Mouse (Mus musculus) urinary bladder, postnatal 36 days (tissue): ENCODE results near the gene 5730522E02Rik.

ENCODE experiments used
- DNase-seq, 2 experiments: peaks; one replicate each; pipeline ENCODE4 v3.0.0; 2022; ENCODE audit warnings: low spot score in 2 of 2, mixed read lengths in 1 of 2

5730522E02Rik gene

DNA sequence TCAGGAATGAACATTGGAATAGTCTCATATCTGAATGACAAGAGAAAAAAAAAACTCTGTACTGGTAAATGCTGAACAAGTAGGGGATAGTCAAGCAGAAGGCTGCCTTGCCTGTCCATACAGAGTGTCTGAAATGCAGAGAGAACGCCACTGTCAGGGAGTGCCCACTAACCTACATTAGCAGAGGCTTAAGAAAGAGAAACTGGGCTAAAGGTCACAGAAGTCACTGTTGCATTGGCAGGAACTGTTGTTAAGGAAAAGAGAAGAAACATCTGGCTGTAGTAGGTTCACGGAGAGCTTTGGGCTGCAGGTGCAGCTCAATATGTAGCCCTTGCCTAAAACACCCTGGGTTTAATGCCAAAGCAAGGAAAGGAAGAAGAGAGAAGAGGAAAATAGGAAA is 82.2 kb downstream of the 5730522E02Rik start:
- DNase-seq, result no peak

DNA sequence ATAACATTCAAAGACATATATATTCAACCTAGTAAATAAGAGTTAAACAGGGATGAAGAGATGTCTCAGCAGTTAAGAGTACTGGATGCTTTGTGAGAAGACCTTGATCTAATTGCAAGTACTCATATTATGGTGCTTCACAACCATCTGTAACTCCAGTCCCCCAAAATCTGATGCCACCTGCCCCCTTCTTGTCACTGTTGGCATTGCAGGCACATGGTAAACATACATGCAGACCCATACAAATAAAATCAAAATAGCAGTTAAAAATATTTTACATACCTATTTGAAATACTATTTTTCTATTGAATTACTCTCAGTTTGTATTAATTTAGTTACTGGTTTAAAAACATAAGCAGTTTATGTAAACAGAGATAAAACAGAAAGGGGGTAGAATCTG is 84.6 kb downstream of the 5730522E02Rik start:
- DNase-seq, result no peak

DNA sequence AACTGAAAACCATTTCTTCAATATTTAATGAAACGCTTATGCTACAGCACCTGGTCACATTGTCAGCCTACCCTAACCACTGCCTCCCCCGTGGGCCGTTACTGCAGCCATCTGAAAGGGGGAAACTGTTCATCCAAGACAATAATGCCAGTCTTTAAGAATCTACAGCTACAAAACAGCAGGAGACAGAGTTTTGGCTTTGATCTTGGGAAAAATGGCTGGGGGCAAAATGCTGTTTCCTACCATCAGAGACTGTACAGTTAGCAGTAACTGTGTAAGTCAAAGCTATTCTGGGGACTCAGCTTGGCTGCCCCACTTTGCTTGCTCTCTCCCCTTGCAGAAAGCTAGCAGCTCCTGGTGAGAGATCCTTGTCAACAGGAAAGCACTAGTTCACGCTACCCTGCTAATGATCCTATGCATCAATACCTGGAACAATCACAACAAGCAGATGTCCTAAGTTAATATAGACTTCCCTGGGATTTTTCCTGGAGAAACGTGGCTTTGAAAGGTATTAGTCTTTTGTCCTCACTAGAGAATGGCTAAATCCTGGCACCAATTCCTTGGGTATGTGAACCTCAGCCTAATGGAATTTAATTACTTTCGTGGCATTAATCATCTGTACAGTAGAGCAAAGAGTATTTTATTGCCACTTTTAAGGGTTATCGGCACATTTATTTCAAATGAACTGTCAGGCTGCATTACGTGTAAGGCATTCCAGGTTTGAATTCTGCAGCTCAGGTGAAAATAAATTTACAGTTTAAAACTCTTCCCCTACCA is 89.6 kb downstream of the 5730522E02Rik start:
- DNase-seq, result no peak

DNA sequence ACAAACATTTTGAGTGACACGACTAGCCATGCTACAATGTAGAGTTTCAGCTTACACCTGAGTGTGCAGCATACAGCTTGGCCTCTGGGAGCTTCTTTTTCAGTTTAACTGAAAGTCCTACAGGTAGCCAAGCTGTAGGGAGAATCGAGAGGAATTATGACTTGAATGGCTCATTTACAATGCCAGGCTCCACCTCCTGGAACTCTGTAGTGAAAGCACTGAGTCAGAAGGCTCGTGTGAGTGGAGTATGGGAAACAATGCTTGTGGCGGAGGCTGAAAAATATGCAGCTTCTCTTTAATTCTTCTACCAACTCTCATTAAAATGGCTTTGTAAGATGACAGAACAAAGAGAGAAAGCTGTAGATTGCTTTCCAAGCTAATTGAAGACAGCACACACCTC is 92.9 kb downstream of the 5730522E02Rik start:
- DNase-seq, result no peak

DNA sequence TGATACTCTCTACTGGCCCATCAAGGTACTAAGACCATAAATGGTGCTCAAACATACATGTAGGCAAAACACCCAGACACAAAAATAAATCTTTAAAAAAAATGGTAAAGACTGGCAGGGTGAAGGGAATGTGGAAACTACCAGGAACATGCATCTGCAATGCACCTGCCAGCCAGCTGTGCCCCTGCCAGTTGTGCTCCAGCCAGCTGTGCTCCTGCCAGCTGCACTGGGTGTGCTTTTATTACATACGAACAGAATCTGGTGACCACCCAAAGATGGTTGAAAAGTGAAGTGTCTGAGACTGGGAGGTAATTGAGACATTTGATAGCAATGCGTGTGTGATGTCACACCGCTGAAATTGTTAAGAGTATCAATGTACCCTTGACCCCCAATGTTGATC is 98.4 kb downstream of the 5730522E02Rik start:
- peak in 1 of 2 experiments; percentile 58 for DNase-seq

DNA sequence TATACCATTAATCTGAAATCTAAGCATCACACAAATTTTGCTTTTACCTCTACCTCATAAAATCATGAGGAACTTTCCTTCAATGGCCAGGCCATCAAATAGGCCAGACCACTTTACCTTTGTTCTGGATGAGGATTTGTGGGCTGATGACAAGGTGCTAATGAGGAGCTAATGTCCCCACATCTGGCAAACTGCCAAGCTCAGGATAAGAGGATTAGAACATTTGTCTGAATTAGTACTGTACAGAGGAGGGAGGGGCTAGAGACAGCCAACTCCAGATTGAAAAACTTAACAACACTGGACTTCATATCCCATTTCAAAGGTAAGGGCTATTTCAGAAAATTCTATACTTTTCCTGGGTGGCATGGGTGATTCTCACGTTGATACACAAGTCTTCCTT is 101.9 kb downstream of the 5730522E02Rik start:
- no peak for DNase-seq

DNA sequence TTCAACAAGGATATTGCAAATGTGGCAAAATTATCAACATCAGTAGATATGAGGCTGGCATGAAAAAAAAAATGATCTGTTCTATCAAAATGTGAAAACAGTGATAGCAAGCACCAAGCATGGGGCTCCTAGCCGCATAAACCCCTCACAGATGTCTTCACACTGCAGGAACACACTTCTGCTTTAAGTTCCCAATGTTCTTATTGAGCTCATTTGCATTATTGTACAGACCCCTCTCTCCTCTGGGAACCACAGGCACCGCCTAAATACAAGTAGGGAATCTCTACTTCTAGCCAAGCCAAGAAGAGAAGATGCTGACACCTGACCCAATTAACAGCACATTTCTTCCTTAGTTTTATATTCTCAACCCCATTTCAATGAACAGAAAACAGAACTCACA is 105.9 kb downstream of the 5730522E02Rik start:
- no peak for DNase-seq

DNA sequence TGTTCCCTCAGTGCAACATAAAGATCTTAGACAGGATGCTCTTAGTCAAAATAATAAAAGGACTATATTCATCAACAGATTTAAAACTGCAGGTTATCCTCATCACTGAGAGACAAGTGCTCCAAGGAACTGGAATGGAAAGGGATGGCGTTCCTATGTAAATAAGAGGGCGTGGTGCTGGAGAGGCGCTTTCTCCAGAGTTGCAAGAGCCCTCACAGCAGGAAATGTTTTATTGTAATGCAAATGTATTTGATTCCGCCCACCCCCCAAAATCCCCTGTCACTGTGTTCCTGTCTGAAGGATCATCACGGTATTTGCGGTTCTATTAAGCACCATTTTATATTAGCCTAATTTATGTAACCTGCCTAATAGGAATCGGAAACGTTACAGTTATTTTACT is 106.9 kb downstream of the 5730522E02Rik start:
- DNase-seq, result no peak

DNA sequence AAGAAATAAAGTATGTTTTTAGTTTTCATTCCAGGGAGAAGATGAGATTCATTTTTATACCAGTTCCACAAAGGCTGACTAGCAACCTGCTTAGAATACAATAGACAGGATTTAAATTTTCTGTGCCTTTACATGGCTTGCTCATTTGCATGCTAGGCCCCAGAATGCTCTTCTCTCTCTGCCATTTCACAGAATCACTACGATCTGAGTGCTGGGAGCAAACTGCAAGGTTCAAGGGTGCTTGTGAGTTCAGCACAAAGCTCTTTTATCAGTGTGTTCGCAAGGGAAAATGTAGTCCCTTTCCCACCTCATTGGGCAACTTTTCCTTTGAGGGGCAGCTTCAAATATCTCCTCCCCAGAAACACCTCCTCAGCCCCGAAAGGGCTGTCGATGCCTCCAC is 107.7 kb downstream of the 5730522E02Rik start:
- DNase-seq, result no peak

DNA sequence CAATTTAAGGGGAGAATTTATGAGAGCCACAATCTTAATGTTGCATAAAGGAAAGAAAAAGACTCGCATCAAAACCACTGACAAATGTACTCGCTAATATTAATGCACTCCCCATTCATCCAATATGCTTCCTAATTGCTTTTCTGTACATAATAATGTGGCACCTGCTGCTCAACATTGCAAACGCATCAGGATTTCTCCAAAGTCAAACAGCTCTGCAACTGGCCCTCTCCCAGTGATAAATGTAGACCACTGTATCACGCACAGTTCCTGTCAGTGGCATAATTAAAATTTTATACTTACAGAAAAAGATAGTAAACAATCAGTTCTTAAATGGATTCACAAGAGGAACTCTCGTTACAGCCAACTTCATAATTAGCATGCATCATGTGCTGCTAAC is 110.5 kb downstream of the 5730522E02Rik start:
- DNase-seq, result no peak

DNA sequence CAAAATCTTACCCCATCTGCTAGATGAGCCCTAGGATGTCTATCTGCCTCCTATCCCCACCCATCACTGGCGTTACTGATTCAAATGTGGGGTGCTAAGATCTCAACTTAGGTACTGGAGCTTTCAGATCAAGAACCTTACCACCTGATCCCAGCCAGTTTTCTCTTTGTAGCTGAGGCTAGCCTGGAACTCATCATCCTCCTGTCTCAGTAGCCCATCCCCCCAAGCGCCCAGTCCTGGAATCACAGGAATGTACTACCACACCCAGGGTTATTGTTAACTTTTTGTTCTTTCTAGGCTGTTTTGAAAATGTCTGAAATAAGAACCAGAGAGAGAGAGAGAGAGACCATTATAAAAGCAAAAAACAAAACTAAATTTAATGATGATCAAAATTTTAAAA is 111.6 kb downstream of the 5730522E02Rik start:
- DNase-seq, result no peak

DNA sequence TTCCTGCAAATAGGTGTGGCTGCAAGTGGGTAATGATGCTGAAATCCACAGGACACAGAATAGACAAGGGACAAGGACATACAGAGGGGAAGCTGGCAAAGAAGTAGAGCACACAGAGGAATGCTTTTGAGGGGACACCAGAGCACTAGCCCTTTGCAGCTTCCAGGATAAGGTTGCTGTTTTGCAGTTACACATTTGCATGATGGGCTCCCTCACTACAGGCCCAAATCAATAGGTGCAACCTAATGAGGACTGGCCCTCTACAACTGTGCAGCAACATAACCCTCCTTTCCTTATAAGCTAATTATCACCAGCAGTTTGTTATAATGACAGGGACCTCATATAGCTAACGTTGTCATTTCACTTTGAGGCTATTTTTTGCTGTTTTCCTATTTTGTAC is 114.5 kb downstream of the 5730522E02Rik start:
- no peak for DNase-seq

DNA sequence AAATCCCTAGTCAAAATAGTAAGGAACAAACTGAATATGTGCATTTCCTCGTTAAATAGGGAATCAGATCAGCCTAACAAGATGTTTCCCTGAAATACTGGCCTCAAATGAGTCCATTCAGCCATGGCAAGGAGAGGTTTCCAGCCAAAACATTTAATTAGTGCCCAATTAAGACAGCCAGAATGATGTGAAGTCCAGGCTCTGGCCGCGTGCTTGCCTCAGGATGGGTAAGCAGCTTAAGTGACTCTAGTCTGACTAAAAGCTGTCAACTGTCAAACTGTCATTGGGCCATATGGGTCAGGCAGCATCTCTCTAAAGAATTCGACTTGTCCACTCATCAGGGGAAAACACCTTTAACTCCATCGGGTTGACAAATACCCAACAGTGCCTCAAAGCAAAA is 121.6 kb downstream of the 5730522E02Rik start:
- no peak for DNase-seq

DNA sequence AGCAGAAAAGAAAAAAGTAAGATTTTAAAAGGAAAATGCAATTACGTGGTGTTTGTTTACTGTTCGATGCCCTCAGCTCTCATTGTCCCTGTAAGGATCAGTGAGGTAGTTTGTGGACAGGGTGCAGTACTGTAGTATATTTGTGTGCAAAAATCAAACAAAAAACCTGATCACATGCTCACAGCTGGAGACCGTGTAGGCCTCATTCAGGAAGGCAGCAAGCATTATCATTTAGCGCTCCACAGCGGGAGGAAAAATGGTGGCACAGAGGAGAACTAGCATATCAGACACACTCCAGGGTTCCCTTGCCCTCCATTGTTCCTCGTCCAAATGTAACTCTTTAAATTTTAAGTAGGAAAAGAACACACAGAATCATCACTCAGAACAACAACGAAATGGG is 123.9 kb downstream of the 5730522E02Rik start:
- DNase-seq, result no peak

DNA sequence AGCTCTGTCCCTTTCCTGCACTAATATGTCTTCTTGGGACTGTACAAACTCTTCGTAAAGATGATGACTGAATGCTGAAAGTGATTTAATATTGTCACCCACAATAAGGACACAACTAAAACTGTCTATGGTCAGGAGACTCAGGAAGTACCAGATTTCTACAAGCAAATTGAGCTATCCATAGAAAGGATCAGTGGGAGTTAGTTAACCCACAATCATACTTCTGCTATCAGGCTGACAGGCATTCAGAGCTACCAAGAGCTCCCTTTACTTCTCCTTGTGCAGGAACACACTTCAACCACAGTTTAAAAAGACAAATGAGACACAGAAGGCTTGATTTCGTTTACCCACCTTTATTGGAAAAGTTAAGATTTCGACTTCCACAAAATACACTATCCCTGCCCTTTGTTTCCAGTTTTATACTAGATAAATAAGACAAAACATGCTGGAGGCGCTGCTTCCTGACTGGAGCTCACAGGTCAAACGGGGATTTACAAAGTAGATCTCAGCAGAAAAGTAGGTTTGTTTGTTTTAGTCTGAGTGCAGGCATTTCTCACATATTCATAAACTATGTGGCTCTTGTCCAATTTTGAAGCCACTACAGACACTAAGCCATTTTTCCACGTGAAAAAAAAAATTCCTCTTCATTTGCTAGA is 125.1 kb downstream of the 5730522E02Rik start:
- no peak for DNase-seq

DNA sequence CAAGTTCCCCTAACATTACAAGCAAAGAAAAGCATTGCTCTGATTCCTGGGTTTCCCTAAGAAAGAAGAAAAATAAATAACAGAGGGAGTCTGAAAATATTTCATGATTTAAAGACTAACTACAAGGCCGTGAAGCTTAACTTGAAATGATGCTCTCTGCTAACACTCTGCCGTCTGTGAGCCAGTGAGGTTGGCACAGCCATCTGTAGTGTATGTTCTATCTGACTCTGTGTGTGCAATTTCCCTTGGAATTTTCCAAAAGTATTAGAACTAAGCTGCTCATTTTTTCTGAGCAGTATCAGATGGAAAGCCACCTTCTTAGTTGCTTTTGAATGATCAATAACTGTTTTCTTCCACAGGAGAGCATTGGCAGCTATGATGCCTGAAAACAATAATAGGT is 134.2 kb downstream of the 5730522E02Rik start:
- DNase-seq, result no peak

DNA sequence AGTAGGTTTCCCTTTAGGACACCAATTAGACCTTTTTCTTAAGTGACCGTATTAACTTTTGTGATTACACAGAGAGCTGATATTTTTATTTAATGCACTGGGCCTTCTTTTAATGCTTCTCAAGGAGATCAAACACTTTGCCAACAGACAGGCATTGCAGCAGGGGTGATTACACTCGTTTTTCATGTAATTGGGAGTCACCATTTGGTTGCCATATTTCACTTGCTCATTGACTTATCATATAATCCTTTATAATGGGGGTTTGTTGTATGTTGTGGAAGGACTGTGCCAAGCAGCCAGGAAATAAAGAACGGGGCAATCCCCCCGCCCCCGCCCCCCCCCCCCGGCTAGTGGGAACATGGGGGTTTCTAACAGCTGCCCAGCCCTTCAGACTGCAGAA is 135.0 kb downstream of the 5730522E02Rik start:
- DNase-seq, result no peak

DNA sequence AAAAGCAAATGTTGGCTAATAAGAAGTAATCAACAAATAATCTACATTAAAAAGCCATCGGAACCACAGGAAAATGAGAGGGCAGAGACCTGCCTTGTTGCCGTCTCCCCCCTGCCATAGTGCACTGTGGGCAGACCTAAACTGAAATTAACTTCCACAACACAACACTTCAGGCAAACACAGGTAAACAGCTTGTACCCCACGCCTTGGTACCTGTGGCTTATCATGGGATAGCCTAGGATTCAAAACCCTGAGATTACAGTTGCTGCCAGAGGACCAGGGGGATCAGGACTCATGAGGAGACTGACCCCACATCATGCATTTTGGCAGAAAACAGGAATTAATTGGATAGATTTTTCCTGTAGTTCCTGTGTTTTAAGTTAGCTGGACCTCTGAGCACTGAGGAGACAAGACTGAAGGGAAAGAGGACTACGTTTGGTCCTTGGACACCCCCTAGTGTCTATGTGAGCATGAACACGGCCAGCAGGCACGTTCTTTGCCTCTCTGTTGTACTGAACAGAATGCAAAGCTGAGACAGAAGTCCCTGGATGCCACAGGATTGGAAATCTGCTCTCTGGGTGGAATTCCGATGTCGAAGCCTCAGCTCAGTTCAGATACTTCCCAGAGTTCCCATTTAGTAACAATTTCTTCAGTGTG is 136.8 kb downstream of the 5730522E02Rik start:
- DNase-seq, result peak in 1 of 2 experiments; percentile 2

DNA sequence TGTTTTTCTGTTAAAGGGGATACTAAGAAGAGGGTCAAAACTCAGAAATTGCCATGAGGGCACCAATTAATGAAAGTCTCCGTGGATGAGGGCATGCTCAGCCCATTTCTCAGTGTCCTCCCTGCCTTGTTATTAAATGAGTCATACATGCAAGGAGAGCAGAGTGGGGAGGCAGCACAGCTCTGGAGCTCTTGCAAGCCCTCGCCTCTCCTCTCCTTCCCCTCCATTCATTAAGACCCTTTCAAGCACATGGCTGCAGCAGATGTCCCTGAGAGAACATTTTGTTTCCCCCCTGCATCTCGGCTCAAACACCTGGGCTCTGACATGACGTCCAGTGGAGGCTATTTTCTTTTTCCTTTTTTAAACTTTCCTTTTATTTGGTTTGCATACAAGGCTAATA is 138.5 kb downstream of the 5730522E02Rik start:
- DNase-seq, result no peak

DNA sequence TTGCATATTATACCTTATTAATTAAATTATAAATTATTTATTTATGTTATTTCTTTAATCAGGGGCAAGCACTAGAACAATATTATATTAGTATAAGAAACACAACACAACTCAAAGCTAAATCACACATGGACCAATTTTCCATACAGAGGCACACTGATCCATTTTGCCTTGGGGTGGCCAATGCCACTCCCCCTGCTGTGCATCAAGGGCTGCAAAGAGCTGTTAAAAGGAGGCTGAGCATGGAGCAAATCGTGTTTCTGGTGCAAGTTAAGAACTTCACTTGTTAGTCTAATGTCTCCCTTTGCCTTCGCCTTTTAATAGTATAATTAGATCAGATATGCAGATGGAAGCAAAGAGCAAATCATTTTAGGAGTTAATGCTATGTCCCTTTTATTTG is 147.3 kb downstream of the 5730522E02Rik start:
- no peak for DNase-seq

DNA sequence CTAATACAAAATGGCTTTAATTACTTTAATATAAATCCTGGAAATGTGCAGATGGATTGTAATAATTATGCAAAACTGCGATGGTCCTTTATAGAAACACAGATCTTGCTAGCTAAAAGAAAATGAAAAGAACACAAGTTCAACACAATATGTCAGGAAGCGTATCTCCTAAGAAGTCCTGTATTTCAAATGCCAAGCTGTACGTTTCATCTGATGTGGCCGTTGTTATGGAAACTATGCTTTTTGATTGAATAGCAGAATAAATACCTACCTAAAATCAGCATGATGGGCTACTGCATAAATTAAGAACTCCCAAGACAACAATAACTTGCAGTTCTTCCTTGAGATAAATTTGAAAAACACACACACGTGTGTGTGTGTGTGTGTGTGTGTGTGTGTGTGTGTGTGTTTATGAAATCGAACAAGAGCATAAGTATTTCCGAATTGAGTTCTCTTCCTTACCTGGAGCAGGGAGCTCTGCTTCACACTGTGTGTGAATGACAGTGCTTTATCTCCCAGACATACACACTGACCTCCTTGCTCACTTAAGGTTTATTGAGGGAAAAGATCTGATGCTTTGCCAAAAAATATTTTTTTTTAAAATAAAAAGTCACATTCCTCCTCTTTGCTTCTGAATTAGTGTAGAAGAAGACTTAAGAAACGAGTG is 149.0 kb downstream of the 5730522E02Rik start:
- no peak for DNase-seq

DNA sequence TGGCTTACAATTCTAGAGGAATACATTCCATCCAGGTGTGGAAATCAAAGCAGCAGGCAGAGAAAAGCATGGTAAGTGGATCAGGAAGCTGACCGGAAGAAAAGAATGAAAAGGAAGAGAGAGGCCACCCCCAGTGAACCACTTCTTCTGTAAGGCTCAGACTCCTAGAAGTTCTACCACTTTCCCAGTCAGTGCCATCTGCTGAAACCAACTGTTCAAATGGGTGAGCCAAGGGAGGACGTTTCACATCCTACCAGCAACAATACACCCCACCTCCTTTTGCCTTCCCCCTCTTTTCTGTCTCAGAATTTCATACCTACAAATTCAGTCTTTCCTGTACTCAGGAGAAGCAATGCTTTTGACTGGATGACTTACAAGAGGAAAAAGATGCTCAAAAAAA is 197.0 kb downstream of the 5730522E02Rik start:
- DNase-seq, result no peak
